Comparison of ENCODE assay signal across 8 mouse cellular contexts in the genomic region with DNA sequence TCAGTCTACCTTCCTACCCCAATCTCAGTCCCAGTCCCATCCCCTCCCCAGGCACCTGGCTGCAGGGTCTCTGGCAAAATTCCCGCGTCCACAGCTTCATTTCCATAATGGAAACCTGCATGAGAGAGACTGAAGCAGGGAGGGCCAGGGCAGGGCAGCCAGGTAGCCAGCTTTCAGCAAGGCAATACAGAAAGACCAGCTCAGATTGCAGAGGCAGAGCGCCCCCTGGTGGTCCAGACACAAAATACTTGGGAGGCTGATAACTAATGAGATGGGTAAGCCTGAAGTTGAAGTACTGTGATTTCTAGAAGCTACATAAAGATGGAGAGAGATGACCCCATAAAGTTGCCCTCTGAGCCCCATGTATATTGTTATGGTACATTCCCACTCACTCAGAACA. TPM values are rescaled to one million over a fixed set of nuclear protein-coding genes. Genes with fewer than 3 reads are reported as not detected.
DNase-seq lines count a peak whose midpoint lies in the region; ATAC-seq and TF ChIP-seq lines count a peak whose summit lies in the region.

No protein-coding gene starts in this region.

- no peaks in the 10 kb centered on the region for H3K9me3 ChIP-seq in heart, embryonic 12.5 days (replicated peaks)
- H3K9me3 ChIP-seq in hindbrain, postnatal 0 days (ENCODE audit: low read length), result no peaks in the 10 kb centered on the region
- no peaks in the 10 kb centered on the region for H3K9me3 ChIP-seq in midbrain, embryonic 11.5 days (ENCODE audit: control insufficient read depth, low read length)

- peak; percentile 94 for DNase-seq in heart, adult 11 months
- peak; percentile 83 for DNase-seq in cerebellum, adult 9-10 months
- peak; percentile 86 for DNase-seq in hindbrain, postnatal 0 days (ENCODE audit: low spot score)
- DNase-seq in left cerebral cortex, adult 18-20 months (ENCODE audit: low spot score in 2 of 2), result peak; percentile 73 to 80
- peak; percentile 95 for DNase-seq in midbrain, embryonic 11.5 days (ENCODE audit: low spot score, missing footprints)
- peak; percentile 58 for DNase-seq in spleen, adult 12 weeks (ENCODE audit: low spot score)

- no peak for ATAC-seq in heart, embryonic 12.5 days (ENCODE audit: insufficient number of reproducible peaks, low FRiP score)
- peak; percentile 83 for ATAC-seq in frontal cortex, adult (ENCODE audit: low TSS enrichment)
- peak; percentile 82 for ATAC-seq in hindbrain, postnatal 0 days
- peak; percentile 74 for ATAC-seq in midbrain, embryonic 11.5 days (ENCODE audit: low FRiP score)

- H3K27ac ChIP-seq in heart, embryonic 12.5 days (ENCODE audit: poor library complexity, severe bottlenecking), result no peak overlapping the region
- H3K27ac ChIP-seq in hindbrain, postnatal 0 days, result no peak overlapping the region
- H3K27ac ChIP-seq in midbrain, embryonic 11.5 days (ENCODE audit: low read depth, low read length), result no peak overlapping the region

- H3K9ac ChIP-seq in heart, embryonic 12.5 days, result no peak overlapping the region
- no peak overlapping the region for H3K9ac ChIP-seq in hindbrain, postnatal 0 days (replicated peaks; ENCODE audit: low read length)
- no peak overlapping the region for H3K9ac ChIP-seq in midbrain, embryonic 11.5 days (ENCODE audit: low read length)

- H3K4me2 ChIP-seq in heart, embryonic 12.5 days, result no peak overlapping the region
- no peak overlapping the region for H3K4me2 ChIP-seq in hindbrain, postnatal 0 days (ENCODE audit: low read depth, low read length)
- no peak overlapping the region for H3K4me2 ChIP-seq in midbrain, embryonic 11.5 days

- H3K27me3 ChIP-seq in heart, embryonic 12.5 days (replicated peaks), result peaks cover 63% of the 10 kb centered on the region
- H3K27me3 ChIP-seq in hindbrain, postnatal 0 days (ENCODE audit: insufficient read depth, low read length), result no peaks in the 10 kb centered on the region; the same call in 1 of the 2 replicates
- H3K27me3 ChIP-seq in midbrain, embryonic 11.5 days (ENCODE audit: control insufficient read depth, insufficient read depth, low read length), result no peaks in the 10 kb centered on the region; the same call in 1 of the 2 replicates

- 0% methylated on average over 3 of the region's 3 CpGs for WGBS in heart, embryonic 12.5 days
- 1% methylated on average over 3 of the region's 3 CpGs for whole genome bisulfite sequencing in hindbrain, postnatal 0 days
- WGBS in midbrain, embryonic 11.5 days, result 1% methylated on average over 3 of the region's 3 CpGs

- no peaks in the 10 kb centered on the region for H3K36me3 ChIP-seq in heart, embryonic 12.5 days
- no peaks in the 10 kb centered on the region for H3K36me3 ChIP-seq in hindbrain, postnatal 0 days (ENCODE audit: insufficient read depth, low read length)
- no peaks in the 10 kb centered on the region for H3K36me3 ChIP-seq in midbrain, embryonic 11.5 days (ENCODE audit: control insufficient read depth, insufficient read depth, low read length)

- peak; percentile 95 for TF ChIP-seq CTCF in hindbrain, postnatal 0 days (IDR thresholded peaks at IDR 0.05; ENCODE audit: low read depth)

- no peaks in the 10 kb centered on the region for H3K4me1 ChIP-seq in heart, embryonic 12.5 days (replicated peaks)
- H3K4me1 ChIP-seq in hindbrain, postnatal 0 days (ENCODE audit: insufficient read depth, low read length), result no peaks in the 10 kb centered on the region
- H3K4me1 ChIP-seq in midbrain, embryonic 11.5 days (ENCODE audit: control insufficient read depth, insufficient read depth, low read length), result no peaks in the 10 kb centered on the region

- H3K4me3 ChIP-seq in heart, embryonic 12.5 days, result no peak overlapping the region
- H3K4me3 ChIP-seq in hindbrain, postnatal 0 days (ENCODE audit: low read length), result no peak overlapping the region
- H3K4me3 ChIP-seq in midbrain, embryonic 11.5 days (ENCODE audit: low read depth, low read length), result no peak overlapping the region

RNA-seq across cellular contexts. Expression of gene 1520401A03Rik, which starts 16.4 kb away (rescaled TPM):
- 0.18 TPM in 1 of 2 replicates, not detected in the other for polyA plus RNA-seq in heart, embryonic 12.5 days (2016; fragmentation: Nextera tagmentation; extraction: Ambion mirVana)
- not detected in 2 replicates for total RNA-seq in hindbrain, postnatal 0 days (2014; rRNA removed)
- 0.19 and 0.26 TPM in 2 replicates for polyA plus RNA-seq in hindbrain, postnatal 0 days (2015; fragmentation: Nextera tagmentation; extraction: Ambion mirVana)
- under 1 TPM; 0.16 to 0.19 TPM for total RNA-seq in left cerebral cortex, adult 18-20 months (2021)
- polyA plus RNA-seq in midbrain, embryonic 11.5 days (2014; fragmentation: Nextera tagmentation; extraction: Ambion mirVana), result not detected in 2 replicates

RNA-seq across cellular contexts. Expression of gene Pkmyt1, which starts 19.9 kb away (rescaled TPM):
- polyA plus RNA-seq in heart, embryonic 12.5 days (2016; fragmentation: Nextera tagmentation; extraction: Ambion mirVana), result 32.4 and 32.7 TPM in 2 replicates
- total RNA-seq in hindbrain, postnatal 0 days (2014; rRNA removed), result 27.1 and 27.8 TPM in 2 replicates
- 19.5 and 20.1 TPM in 2 replicates for polyA plus RNA-seq in hindbrain, postnatal 0 days (2015; fragmentation: Nextera tagmentation; extraction: Ambion mirVana)
- 1 to 10 TPM; 5.3 to 5.4 TPM for total RNA-seq in left cerebral cortex, adult 18-20 months (2021)
- polyA plus RNA-seq in midbrain, embryonic 11.5 days (2014; fragmentation: Nextera tagmentation; extraction: Ambion mirVana), result 29.3 and 33.7 TPM in 2 replicates

RNA-seq across cellular contexts. Expression of gene Cldn9, which starts 22.4 kb away (rescaled TPM):
- not detected in 2 replicates for polyA plus RNA-seq in heart, embryonic 12.5 days (2016; fragmentation: Nextera tagmentation; extraction: Ambion mirVana)
- total RNA-seq in hindbrain, postnatal 0 days (2014; rRNA removed), result 1.0 and 1.9 TPM in 2 replicates
- polyA plus RNA-seq in hindbrain, postnatal 0 days (2015; fragmentation: Nextera tagmentation; extraction: Ambion mirVana), result 1.1 and 1.2 TPM in 2 replicates
- under 1 TPM; 0.23 to 0.26 TPM for total RNA-seq in left cerebral cortex, adult 18-20 months (2021)
- 0.58 and 0.82 TPM in 2 replicates for polyA plus RNA-seq in midbrain, embryonic 11.5 days (2014; fragmentation: Nextera tagmentation; extraction: Ambion mirVana)

RNA-seq across cellular contexts. Expression of gene Cldn6, which starts 27.2 kb away (rescaled TPM):
- 2.2 and 3.1 TPM in 2 replicates for polyA plus RNA-seq in heart, embryonic 12.5 days (2016; fragmentation: Nextera tagmentation; extraction: Ambion mirVana)
- total RNA-seq in hindbrain, postnatal 0 days (2014; rRNA removed), result 0.75 and 1.0 TPM in 2 replicates
- 0.33 and 0.34 TPM in 2 replicates for polyA plus RNA-seq in hindbrain, postnatal 0 days (2015; fragmentation: Nextera tagmentation; extraction: Ambion mirVana)
- total RNA-seq in left cerebral cortex, adult 18-20 months (2021), result not detected
- polyA plus RNA-seq in midbrain, embryonic 11.5 days (2014; fragmentation: Nextera tagmentation; extraction: Ambion mirVana), result 2.3 and 2.5 TPM in 2 replicates

RNA-seq across cellular contexts. Expression of gene Tnfrsf12a, which starts 28.9 kb away (rescaled TPM):
- 117 and 119 TPM in 2 replicates for polyA plus RNA-seq in heart, embryonic 12.5 days (2016; fragmentation: Nextera tagmentation; extraction: Ambion mirVana)
- 5.5 and 8.7 TPM in 2 replicates for total RNA-seq in hindbrain, postnatal 0 days (2014; rRNA removed)
- 7.3 and 7.7 TPM in 2 replicates for polyA plus RNA-seq in hindbrain, postnatal 0 days (2015; fragmentation: Nextera tagmentation; extraction: Ambion mirVana)
- total RNA-seq in left cerebral cortex, adult 18-20 months (2021), result 10 to 100 TPM; 10.2 to 12.7 TPM
- 2.0 and 2.2 TPM in 2 replicates for polyA plus RNA-seq in midbrain, embryonic 11.5 days (2014; fragmentation: Nextera tagmentation; extraction: Ambion mirVana)
